Mouse (Mus musculus): Measurements from ENCODE around the gene Vdac2. TPM values are rescaled to one million over a fixed set of nuclear protein-coding genes. Genes with fewer than 3 reads are reported as not detected.

Vdac2 gene
- polyA plus RNA-seq, 1 experiment from 2014 or later = 269 TPM

DNA sequence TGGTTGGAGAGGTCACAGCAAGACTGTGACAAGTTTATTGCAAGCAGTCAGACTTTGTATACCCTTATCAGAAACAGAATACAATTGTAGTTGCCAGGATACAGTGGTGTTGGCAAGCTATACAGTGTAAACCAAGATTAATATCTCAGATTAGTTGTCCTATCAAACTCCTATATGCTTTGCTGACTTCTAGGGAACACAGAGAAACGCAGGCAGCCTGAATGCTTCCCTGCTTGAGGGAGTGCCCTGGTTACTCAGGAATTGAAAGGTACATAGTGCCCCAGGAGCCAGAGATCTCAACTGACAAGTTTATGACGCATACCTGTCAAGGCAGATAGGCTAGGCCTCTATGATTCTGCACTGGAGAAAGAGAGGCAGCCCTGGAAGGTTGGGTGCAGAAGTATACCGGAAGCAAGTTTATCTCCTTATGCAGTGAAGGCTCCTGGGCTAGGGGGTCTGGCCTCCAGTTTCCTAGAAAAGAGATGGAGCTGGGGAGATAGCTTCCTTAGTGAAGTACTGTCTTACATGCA, 18.3 kb upstream of the Vdac2 start:
- no peak overlapping the region for H3K4me2 ChIP-seq (replicated peaks)
- no peak overlapping the region for H3K27ac ChIP-seq
- H3K4me1 ChIP-seq = no peaks in the 10 kb centered on the region
- peaks cover 3% of the 10 kb centered on the region; the same call in 1 of the 2 replicates for H3K36me3 ChIP-seq
- H3K9me3 ChIP-seq = no peaks in the 10 kb centered on the region
- ATAC-seq (ENCODE audit: low FRiP score, low read depth) = no peak
- no peak overlapping the region for H3K4me3 ChIP-seq
- 85% methylated on average over 3 of the region's 3 CpGs for WGBS
- H3K9ac ChIP-seq = no peak overlapping the region
- no peaks in the 10 kb centered on the region for H3K27me3 ChIP-seq (replicated peaks)

DNA sequence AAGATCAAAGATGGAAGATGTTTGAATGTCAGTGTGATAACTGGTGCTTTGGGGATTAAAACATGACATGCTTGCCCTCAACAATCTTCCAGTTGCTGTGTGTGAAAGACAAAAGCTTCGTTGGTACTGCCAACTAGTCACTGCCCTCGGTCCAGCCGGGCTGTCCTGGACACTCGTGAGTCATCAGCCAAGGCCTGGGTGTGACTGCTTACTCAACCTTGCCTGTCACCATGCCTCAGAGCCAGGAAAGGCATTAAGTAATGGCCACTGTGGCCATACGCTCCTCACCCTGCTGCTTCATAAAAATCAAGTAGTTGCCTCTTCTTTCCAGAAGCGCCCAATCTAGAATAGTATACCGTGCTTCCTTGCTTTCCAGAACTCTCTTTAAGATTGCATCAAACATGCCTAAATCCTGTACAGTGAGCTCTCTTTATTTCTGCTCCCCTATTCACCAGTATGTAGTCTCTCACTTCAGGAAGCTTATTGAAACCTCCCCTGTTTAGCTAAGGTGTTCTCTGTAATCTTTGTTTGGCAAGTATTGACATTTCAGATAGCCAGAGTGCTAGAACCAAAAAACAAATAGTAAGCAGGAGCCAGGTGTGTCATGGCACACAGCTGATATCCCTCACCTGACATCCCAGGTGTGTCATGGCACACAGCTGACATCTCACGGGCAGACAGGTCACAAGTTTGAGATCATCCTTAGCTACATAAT, 16.7 kb upstream of the Vdac2 start:
- H3K36me3 ChIP-seq = no peaks in the 10 kb centered on the region
- H3K9ac ChIP-seq = no peak overlapping the region
- H3K4me2 ChIP-seq (replicated peaks) = no peak overlapping the region
- 91% methylated on average over 8 of the region's 8 CpGs for WGBS
- H3K27ac ChIP-seq = no peak overlapping the region
- no peaks in the 10 kb centered on the region for H3K9me3 ChIP-seq
- ATAC-seq (ENCODE audit: low FRiP score, low read depth) = no peak
- no peaks in the 10 kb centered on the region for H3K27me3 ChIP-seq (replicated peaks)
- no peaks in the 10 kb centered on the region for H3K4me1 ChIP-seq
- H3K4me3 ChIP-seq = no peak overlapping the region

DNA sequence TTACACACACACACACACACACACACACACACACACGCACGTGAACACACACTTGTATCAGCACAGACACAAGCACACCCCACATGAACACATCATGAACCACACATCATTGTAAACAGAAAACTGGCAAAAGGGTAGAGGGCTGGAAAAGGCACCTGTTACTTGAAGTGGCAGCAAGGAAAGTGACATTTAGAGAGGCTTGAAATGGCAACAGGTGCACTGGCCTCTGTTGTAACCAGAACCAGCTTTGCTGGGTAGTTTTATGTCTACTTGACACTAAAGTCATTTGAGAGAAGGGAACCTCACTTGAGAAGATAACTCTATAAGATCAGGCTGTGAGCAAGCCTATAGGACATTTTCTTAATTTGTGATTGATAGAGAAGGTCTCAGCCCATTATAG, 15.6 kb upstream of the Vdac2 start:
- Histone ChIP-seq H3K4me2 (replicated peaks) (no peak overlapping the region), H3K9me3 (no peaks in the 10 kb centered on the region), H3K36me3 (no peaks in the 10 kb centered on the region), H3K27ac (no peak overlapping the region), H3K4me3 (no peak overlapping the region), H3K27me3 (replicated peaks) (no peaks in the 10 kb centered on the region), H3K9ac (no peak overlapping the region), H3K4me1 (no peaks in the 10 kb centered on the region)
- WGBS = 89% methylated on average over 2 of the region's 2 CpGs
- ATAC-seq (ENCODE audit: low FRiP score, low read depth) = no peak

DNA sequence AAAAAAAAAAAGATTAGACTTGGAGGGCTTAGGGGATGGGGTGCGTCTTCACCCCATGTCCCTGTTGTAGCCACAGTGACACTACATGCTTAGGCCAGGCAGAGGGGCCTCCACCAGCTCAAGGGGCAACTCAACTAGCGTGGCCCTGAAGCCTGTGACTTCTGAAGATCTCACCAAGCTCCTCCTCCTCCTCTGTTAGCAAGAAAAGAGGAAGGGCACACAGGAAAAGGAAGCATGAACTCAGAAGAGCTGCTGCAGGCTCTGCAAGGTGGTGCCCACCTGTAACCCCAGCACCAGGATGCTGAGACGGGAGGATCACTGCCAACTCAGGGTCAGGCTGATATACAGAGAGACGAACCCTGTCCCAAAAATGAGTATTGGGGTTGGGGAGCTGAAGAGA, 13.7 kb upstream of the Vdac2 start:
- Histone ChIP-seq H3K27ac (no peak overlapping the region), H3K4me2 (replicated peaks) (no peak overlapping the region), H3K36me3 (no peaks in the 10 kb centered on the region), H3K4me1 (no peaks in the 10 kb centered on the region), H3K9ac (no peak overlapping the region), H3K27me3 (replicated peaks) (no peaks in the 10 kb centered on the region), H3K9me3 (no peaks in the 10 kb centered on the region), H3K4me3 (no peak overlapping the region)
- WGBS = 89% methylated on average over 4 of the region's 4 CpGs
- ATAC-seq (ENCODE audit: low FRiP score, low read depth) = no peak

DNA sequence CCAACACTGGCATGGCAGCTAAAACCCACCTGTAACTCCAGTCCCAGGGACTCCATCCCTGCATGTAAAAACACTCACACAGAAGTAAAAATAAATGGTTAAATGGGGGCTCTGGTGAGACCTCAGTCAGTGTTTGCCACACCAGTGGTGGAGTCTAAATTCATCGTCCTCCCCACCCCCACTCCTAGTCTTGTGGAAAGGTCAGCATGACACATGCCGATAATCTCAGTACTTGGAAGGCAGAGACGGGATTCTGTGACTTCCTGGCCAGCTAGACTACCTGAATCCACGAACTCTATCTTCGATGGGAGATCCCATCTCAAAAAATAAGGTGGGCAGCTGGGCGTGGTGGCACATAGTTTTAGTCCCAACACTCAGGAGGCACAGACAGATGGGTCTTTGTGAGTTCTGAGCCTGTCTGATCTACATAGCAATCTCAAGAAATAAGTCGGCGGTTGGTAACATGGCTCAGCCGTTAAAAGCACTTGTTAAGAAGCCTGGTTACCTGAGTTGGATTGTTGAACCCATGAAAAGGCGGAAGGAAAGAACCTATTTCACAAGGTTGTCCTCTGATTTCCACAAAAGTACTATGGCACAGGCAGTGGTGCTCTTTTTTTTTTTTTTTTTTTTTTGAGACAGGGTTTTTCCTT, 13.2 kb upstream of the Vdac2 start:
- 90% methylated on average over 10 of the region's 10 CpGs for WGBS
- no peak for ATAC-seq (ENCODE audit: low FRiP score, low read depth)
- no peaks in the 10 kb centered on the region for H3K9me3 ChIP-seq
- no peaks in the 10 kb centered on the region for H3K4me1 ChIP-seq
- H3K27me3 ChIP-seq (replicated peaks) = no peaks in the 10 kb centered on the region
- no peak overlapping the region for H3K27ac ChIP-seq
- no peak overlapping the region for H3K4me2 ChIP-seq (replicated peaks)
- no peaks in the 10 kb centered on the region for H3K36me3 ChIP-seq
- no peak overlapping the region for H3K9ac ChIP-seq
- no peak overlapping the region for H3K4me3 ChIP-seq

DNA sequence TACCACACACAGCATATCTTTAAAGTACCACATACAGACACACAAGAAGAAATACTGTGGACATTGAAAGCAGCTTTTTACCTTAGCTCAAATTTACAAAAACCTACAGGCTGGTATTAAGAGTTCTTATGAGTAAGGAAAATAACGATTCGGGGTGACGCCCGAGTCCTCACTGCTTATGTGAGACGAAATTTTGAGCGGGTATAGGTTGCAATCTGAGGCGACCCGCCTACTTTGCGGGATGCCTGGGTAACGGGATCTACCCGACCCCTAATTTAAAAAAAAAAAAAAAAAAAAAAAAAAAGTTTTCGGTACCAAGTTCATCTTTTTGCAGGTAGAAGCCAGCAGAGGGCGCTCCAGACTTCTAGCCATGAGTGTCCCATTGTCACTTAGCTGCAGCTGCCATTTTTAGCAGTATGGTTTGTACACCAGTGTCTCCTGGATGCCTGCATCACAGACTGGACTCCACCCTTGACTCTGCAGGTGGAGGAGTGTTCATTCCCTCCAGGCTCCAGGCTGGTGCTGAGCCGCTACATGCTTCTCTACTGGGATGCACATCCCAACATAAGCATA, 12.4 kb upstream of the Vdac2 start:
- Histone ChIP-seq H3K27ac (no peak overlapping the region), H3K4me1 (no peaks in the 10 kb centered on the region), H3K9me3 (no peaks in the 10 kb centered on the region), H3K4me2 (replicated peaks) (no peak overlapping the region), H3K36me3 (no peaks in the 10 kb centered on the region), H3K4me3 (no peak overlapping the region), H3K27me3 (replicated peaks) (no peaks in the 10 kb centered on the region), H3K9ac (no peak overlapping the region)
- ATAC-seq (ENCODE audit: low FRiP score, low read depth) = no peak
- WGBS = 27% methylated on average over 14 of the region's 14 CpGs

DNA sequence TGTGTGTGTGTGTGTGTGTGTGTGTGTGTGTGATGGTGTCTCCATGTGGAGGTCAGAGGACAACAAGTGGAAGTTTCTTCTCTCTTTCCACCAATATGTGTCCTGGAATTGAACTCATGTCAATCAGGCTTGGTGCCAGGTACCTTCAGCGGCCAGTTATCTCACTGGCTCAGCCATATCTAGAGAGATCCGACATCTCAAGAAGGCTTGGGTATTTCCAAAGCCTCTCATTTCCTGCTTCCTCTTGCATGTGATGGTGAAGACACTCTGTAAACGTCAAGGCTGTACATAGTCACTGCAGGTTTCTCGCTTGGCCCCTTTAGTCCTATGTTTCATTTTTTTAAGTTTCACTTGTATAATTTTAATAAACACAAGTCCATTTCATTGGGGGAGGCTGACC, 11.8 kb upstream of the Vdac2 start:
- Histone ChIP-seq H3K9me3 (no peaks in the 10 kb centered on the region), H3K36me3 (no peaks in the 10 kb centered on the region), H3K4me1 (no peaks in the 10 kb centered on the region), H3K4me2 (replicated peaks) (no peak overlapping the region), H3K4me3 (no peak overlapping the region), H3K9ac (no peak overlapping the region), H3K27me3 (replicated peaks) (no peaks in the 10 kb centered on the region), H3K27ac (no peak overlapping the region)
- WGBS = 90% methylated on average over 4 of the region's 4 CpGs
- ATAC-seq (ENCODE audit: low FRiP score, low read depth) = no peak

DNA sequence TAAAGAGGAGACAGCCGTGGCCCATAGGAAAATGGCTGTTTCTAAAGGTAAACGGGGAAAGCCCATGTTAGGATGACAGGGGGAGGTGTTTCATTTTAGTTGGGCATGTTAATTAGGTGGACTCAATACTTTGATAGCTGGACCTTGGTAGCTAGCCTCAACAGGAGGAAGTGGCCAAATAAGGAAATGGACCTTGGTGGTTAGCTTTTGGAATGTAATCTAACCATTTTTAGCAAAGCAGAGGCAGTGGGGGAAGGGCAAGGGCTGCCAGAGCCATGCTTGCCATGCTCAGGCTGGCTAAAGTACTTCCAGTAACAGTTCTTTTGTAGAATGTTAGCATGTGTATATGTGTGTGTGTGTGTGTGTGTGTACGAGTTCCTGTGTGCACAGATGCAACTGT, 11.2 kb upstream of the Vdac2 start:
- no peaks in the 10 kb centered on the region for H3K9me3 ChIP-seq
- no peak for ATAC-seq (ENCODE audit: low FRiP score, low read depth)
- H3K4me1 ChIP-seq = no peaks in the 10 kb centered on the region

DNA sequence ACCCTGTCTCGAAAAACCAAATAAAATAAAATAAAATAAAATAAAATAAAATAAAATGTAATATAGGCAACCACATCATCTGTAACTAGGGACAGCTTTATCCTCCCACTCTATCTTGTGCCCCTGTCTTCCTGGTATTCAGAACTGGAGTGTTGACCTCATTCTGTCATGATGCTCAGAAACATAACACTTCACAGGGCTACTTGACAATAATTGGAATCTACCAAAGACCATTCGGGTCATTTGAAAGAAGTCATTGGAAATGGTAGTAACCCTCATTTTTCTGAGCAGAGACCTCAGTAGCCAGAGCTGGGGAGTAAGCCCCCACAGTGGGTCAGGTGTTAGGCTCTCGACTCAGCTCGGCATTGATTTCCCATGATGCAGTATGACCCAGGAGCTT, 10.4 kb upstream of the Vdac2 start:
- Histone ChIP-seq H3K4me1 (no peaks in the 10 kb centered on the region), H3K9me3 (no peaks in the 10 kb centered on the region), H3K4me3 (no peak overlapping the region), H3K9ac (no peak overlapping the region), H3K4me2 (replicated peaks) (no peak overlapping the region), H3K27ac (no peak overlapping the region), H3K36me3 (no peaks in the 10 kb centered on the region), H3K27me3 (replicated peaks) (no peaks in the 10 kb centered on the region)
- no peak for ATAC-seq (ENCODE audit: low FRiP score, low read depth)
- WGBS = 92% methylated on average over 4 of the region's 4 CpGs

More for the DNA sequence above, 11.2 kb upstream of the Vdac2 start:
- Histone ChIP-seq H3K4me2 (replicated peaks) (no peak overlapping the region), H3K36me3 (no peaks in the 10 kb centered on the region), H3K27me3 (replicated peaks) (no peaks in the 10 kb centered on the region), H3K4me3 (no peak overlapping the region), H3K27ac (no peak overlapping the region), H3K9ac (no peak overlapping the region)
- WGBS = 88% methylated on average over 3 of the region's 3 CpGs

DNA sequence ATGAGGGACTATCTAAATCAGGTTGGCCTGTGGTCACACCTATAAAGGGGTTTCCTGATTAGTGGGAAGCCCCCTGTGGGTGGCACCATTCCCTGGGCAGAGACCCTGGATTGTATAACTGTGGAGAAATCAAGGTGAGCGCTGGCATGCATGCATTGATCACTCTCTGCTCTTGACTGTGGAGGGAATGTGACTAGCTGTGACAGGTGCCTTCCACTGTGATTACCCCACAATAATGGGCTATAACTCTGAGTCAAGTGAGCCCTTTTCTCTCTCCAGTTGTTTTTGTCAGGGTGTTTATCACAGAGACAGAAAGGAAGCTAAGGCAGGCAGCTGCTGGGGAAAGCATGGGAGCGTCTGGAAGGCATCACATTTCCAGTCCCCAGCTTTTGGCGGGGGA, 8.8 kb upstream of the Vdac2 start:
- Histone ChIP-seq H3K27me3 (replicated peaks) (no peaks in the 10 kb centered on the region), H3K4me2 (replicated peaks) (no peak overlapping the region)

DNA sequence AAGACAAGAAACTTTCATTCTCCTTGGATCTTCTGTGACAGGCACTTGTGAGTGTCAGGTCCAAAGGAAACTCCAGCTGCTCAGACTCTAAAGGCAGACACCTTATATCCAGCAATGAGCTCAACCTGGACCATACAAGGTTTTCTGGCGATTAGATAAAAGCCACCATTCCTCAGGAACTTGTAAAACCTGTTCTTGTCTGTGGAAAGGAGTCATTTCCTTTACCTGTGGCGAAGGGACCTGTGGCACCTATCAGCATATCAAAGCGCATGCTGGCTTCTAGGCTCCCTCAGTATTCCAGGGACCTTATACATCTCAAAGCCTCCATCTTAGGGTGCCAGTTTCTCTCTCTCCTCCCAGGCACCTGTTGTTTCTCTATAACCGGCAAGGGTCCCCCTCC, 7.6 kb upstream of the Vdac2 start:
- Histone ChIP-seq H3K9ac (no peak overlapping the region), H3K27me3 (replicated peaks) (no peaks in the 10 kb centered on the region), H3K36me3 (no peaks in the 10 kb centered on the region), H3K9me3 (no peaks in the 10 kb centered on the region), H3K27ac (no peak overlapping the region), H3K4me1 (no peaks in the 10 kb centered on the region), H3K4me3 (no peak overlapping the region), H3K4me2 (replicated peaks) (no peak overlapping the region)
- no peak for ATAC-seq (ENCODE audit: low FRiP score, low read depth)
- 52% methylated on average over 4 of the region's 4 CpGs for WGBS

More for the DNA sequence above, 8.8 kb upstream of the Vdac2 start:
- 67% methylated on average over 3 of the region's 3 CpGs for WGBS
- H3K4me1 ChIP-seq = no peaks in the 10 kb centered on the region
- no peaks in the 10 kb centered on the region for H3K36me3 ChIP-seq
- no peak for ATAC-seq (ENCODE audit: low FRiP score, low read depth)
- H3K9ac ChIP-seq = no peak overlapping the region
- no peak overlapping the region for H3K27ac ChIP-seq
- no peaks in the 10 kb centered on the region for H3K9me3 ChIP-seq
- H3K4me3 ChIP-seq = no peak overlapping the region

DNA sequence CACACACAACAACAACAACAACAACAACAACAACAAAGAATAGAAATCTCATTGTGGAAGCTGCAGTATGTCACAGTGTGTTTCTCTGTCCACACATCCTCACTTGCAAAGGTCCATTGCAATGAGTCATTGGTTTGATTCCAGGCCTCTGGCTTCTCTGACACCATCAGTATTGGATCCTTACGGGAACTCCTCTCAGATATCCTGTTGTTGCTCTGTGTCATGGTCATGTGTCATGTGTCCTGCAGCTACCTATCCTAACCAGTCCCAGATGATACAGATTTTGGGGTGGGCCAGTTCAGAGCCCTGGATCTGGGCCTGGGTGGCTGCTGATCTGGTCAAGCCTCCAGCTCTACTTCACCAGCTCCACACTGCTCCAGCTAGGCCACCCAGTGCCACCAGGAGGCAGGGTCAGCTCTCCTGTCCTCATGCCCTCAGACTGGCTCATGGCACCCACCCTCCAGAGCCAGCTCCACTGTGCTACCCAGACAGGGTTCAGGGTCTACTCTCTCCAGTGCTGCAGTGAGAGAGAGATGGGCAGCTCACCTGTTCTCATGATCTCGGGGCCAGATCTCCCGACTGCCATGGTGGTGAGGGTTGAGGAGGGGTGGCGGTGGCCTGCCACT, 4.0 kb upstream of the Vdac2 start:
- no peaks in the 10 kb centered on the region for H3K27me3 ChIP-seq (replicated peaks)
- H3K4me2 ChIP-seq (replicated peaks) = no peak overlapping the region
- peaks cover 5% of the 10 kb centered on the region; the same call in 1 of the 2 replicates for H3K4me1 ChIP-seq
- ATAC-seq (ENCODE audit: low FRiP score, low read depth) = no peak
- H3K4me3 ChIP-seq = no peak overlapping the region
- no peaks in the 10 kb centered on the region for H3K36me3 ChIP-seq
- no peak overlapping the region for H3K9ac ChIP-seq
- no peaks in the 10 kb centered on the region for H3K9me3 ChIP-seq
- no peak overlapping the region for H3K27ac ChIP-seq
- 89% methylated on average over 4 of the region's 4 CpGs for WGBS

Measured in neural tube, embryonic 12.5 days (tissue).